Mouse (Mus musculus): ENCODE data around the gene Antxr2. TPM values are rescaled to one million over a fixed set of nuclear protein-coding genes. Genes with fewer than 3 reads are reported as not detected.

The Antxr2 gene
- polyA plus RNA-seq, 2 experiments: 10.5 to 32.4 TPM

DNA sequence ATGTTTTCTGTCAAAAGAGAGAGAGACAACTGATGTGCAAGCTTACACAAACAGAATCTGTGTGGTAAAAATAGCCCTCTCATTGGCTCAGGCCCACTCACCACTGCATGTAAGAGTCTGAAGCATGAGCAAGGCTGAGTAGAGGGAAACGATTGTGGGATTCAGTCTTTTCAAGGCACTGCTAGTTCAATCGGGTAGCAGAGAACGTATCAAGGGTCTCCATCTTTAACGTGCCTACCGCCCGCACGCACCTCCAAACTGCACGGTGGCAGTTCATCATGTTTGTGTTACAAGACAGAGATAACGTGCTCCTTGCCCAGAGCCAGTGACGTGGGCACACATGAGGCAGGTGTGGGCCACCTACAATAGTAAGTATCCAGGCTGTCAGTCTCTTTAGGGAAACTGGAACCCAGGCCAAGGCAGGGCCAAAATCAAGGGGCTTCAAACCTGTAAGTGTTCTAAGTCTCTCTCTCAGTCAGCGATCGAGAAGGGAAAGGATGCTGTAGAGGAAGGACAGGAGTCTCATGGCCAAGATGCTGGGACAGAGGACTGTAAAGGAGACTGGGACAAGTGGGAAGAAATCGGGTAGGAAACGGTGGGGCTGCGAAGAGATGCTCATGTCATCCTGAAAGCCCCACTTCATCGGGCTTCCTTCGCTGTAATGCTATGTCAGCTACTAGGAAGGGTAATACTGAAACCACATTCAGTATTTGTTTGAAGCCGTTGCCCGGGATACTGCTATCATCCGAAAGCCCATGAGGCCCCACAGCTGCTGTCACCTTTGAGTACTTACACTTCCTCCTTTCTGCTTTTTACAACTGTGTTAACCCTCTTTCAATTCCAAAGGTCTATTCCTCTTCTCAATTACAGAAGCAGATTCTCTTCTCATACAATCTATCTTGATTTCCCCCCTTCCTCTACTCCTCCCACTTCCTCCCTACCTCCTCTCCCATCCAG is 14.3 kb downstream of the Antxr2 start:
- H3K4me1 ChIP-seq (ENCODE audit: control insufficient read depth, insufficient read depth, low read length): no peaks in the 10 kb centered on the region
- ATAC-seq (ENCODE audit: low FRiP score, low read depth) (no peak), DNase-seq (ENCODE audit: low spot score) (no peak)
- no peaks in the 10 kb centered on the region for H3K27me3 ChIP-seq (ENCODE audit: control insufficient read depth, insufficient read depth, low read length)
- peaks cover 22% of the 10 kb centered on the region for H3K36me3 ChIP-seq (ENCODE audit: control insufficient read depth, insufficient read depth, low read length)
- no peak overlapping the region for H3K27ac ChIP-seq (replicated peaks; ENCODE audit: low read depth, low read length)
- WGBS: 85% methylated on average over 20 of the region's 20 CpGs
- H3K4me3 ChIP-seq (replicated peaks; ENCODE audit: low read length): no peak overlapping the region
- H3K9ac ChIP-seq (ENCODE audit: low read depth, low read length, severe bottlenecking): no peak overlapping the region
- no peak overlapping the region for H3K4me2 ChIP-seq (replicated peaks; ENCODE audit: low read depth, low read length, severe bottlenecking)
- H3K9me3 ChIP-seq (ENCODE audit: control insufficient read depth, low read length): no peaks in the 10 kb centered on the region
- no peak for TF ChIP-seq POLR2A (IDR thresholded peaks at IDR 0.05; ENCODE audit: borderline replicate concordance, extremely low read depth, insufficient read depth, insufficient read length)

DNA sequence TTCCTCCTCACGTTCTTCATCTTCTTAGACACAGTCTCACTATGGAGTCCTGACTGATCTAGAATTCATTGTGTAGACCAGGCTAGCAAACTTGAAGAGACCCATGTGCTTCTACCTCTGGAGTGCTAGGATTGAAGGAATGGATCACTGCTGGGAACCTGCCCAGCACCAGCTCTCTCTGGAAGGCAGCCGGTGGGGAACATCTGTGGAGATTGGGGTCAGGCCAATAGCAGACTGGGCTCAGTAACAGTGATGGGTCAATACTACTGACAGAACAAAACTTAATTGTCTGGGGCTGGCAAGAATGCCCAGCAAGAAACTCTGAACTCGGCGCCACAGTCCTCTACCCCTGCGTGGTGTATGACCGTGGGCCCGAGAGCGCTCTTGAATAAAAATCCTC is 25.1 kb downstream of the Antxr2 start:
- Histone ChIP-seq H3K4me3 (replicated peaks; ENCODE audit: low read length) (no peak overlapping the region), H3K9ac (ENCODE audit: low read depth, low read length, severe bottlenecking) (no peak overlapping the region), H3K4me2 (replicated peaks; ENCODE audit: low read depth, low read length, severe bottlenecking) (no peak overlapping the region), H3K27me3 (ENCODE audit: control insufficient read depth, insufficient read depth, low read length) (no peaks in the 10 kb centered on the region), H3K4me1 (ENCODE audit: control insufficient read depth, insufficient read depth, low read length) (0 out of 2 replicates have a peak, but pooled peaks cover 5% of the 10 kb centered on the region), H3K9me3 (ENCODE audit: control insufficient read depth, low read length) (no peaks in the 10 kb centered on the region), H3K36me3 (ENCODE audit: control insufficient read depth, insufficient read depth, low read length) (peaks cover 19% of the 10 kb centered on the region; the same call in 1 of the 2 replicates), H3K27ac (replicated peaks; ENCODE audit: low read depth, low read length) (no peak overlapping the region)
- WGBS: 97% methylated on average over 7 of the region's 8 CpGs
- ATAC-seq (ENCODE audit: low FRiP score, low read depth) (no peak), DNase-seq (ENCODE audit: low spot score) (no peak)
- TF ChIP-seq POLR2A (IDR thresholded peaks at IDR 0.05; ENCODE audit: borderline replicate concordance, extremely low read depth, insufficient read depth, insufficient read length): no peak

DNA sequence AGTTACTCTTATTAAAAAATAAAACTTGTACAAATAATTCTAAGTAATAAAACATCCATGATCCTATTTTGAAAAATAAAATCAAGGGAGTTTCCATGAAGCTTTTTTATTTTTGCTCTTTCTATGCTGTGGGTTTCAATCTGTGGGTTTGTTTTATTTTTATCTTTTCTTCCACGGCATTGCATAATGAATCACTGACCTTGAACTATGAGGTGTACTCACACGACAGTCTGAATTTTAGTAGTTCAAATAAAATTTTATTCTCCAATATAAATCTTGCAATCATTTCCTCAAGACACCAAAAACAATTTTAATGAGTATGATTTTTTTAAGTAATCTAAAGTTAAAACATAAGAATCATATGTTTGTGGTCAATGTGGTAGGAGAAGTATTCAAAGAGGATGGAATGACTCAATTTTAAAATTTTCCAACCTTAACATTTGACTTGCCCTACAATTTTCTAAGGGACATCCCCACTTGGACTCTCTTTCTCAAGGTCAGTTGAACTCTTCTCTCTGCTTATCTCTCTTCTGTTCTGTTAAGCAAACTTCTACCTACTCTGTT is 31.5 kb downstream of the Antxr2 start:
- no peak for ATAC-seq (ENCODE audit: low FRiP score, low read depth)
- no peak overlapping the region for H3K4me3 ChIP-seq (replicated peaks; ENCODE audit: low read length)
- no peak for DNase-seq (ENCODE audit: low spot score)
- no peak overlapping the region for H3K9ac ChIP-seq (ENCODE audit: low read depth, low read length, severe bottlenecking)
- H3K4me2 ChIP-seq (replicated peaks; ENCODE audit: low read depth, low read length, severe bottlenecking): no peak overlapping the region
- peaks cover 17% of the 10 kb centered on the region; the same call in 1 of the 2 replicates for H3K36me3 ChIP-seq (ENCODE audit: control insufficient read depth, insufficient read depth, low read length)
- no peak overlapping the region for H3K27ac ChIP-seq (replicated peaks; ENCODE audit: low read depth, low read length)
- no peaks in the 10 kb centered on the region for H3K27me3 ChIP-seq (ENCODE audit: control insufficient read depth, insufficient read depth, low read length)
- WGBS: 39% methylated on average over 2 of the region's 2 CpGs
- TF ChIP-seq POLR2A (IDR thresholded peaks at IDR 0.05; ENCODE audit: borderline replicate concordance, extremely low read depth, insufficient read depth, insufficient read length): no peak
- H3K4me1 ChIP-seq (ENCODE audit: control insufficient read depth, insufficient read depth, low read length): 0 out of 2 replicates have a peak, but pooled peaks cover 5% of the 10 kb centered on the region
- no peaks in the 10 kb centered on the region for H3K9me3 ChIP-seq (ENCODE audit: control insufficient read depth, low read length)

DNA sequence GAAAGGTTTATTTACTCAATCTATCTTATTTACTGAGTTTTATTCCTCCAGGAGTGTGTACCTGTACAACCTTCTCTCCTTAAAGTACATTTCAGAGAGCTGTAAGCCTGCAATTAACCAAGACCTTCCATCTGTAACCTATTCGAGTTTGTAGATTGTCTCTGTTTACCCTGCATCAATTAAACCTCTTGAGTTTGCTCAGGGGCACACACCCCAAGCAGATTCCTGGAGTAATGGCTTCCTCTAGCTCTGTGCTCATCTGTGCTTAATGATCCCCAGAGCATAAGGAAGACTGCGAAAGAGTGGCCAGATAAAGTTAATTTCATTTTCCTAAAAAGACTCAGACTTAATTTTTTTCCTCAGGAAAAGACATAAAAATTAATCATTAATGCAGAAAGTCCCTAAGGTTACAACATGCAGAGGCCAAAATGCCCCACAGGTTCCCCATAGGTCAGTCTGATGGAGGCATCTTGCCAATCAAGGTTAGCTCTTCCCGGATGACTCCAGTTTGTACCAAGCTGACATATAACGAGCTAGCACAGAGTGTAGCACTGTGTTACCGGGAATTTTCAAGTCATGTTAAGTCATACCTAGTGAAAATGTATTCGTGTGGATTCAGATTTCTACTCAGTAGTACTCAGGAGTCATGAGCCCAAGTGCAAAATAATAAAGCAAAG is 34.2 kb downstream of the Antxr2 start:
- WGBS: 47% methylated on average over 6 of the region's 6 CpGs
- no peak overlapping the region for H3K4me3 ChIP-seq (replicated peaks; ENCODE audit: low read length)
- DNase-seq (ENCODE audit: low spot score): no peak
- H3K36me3 ChIP-seq (ENCODE audit: control insufficient read depth, insufficient read depth, low read length): peaks cover 12% of the 10 kb centered on the region; the same call in 1 of the 2 replicates
- no peak overlapping the region for H3K4me2 ChIP-seq (replicated peaks; ENCODE audit: low read depth, low read length, severe bottlenecking)
- no peaks in the 10 kb centered on the region for H3K9me3 ChIP-seq (ENCODE audit: control insufficient read depth, low read length)
- no peak for TF ChIP-seq POLR2A (IDR thresholded peaks at IDR 0.05; ENCODE audit: borderline replicate concordance, extremely low read depth, insufficient read depth, insufficient read length)
- H3K9ac ChIP-seq (ENCODE audit: low read depth, low read length, severe bottlenecking): no peak overlapping the region
- no peak for ATAC-seq (ENCODE audit: low FRiP score, low read depth)
- H3K27ac ChIP-seq (replicated peaks; ENCODE audit: low read depth, low read length): no peak overlapping the region
- no peaks in the 10 kb centered on the region for H3K27me3 ChIP-seq (ENCODE audit: control insufficient read depth, insufficient read depth, low read length)
- H3K4me1 ChIP-seq (ENCODE audit: control insufficient read depth, insufficient read depth, low read length): no peaks in the 10 kb centered on the region

GRCm38 (mm10) chr5:97995881-97996280 is 35.0 kb downstream of the Antxr2 start:
- Histone ChIP-seq H3K4me1 (ENCODE audit: control insufficient read depth, insufficient read depth, low read length) (no peaks in the 10 kb centered on the region), H3K36me3 (ENCODE audit: control insufficient read depth, insufficient read depth, low read length) (peaks cover 5% of the 10 kb centered on the region; the same call in 1 of the 2 replicates), H3K27me3 (ENCODE audit: control insufficient read depth, insufficient read depth, low read length) (no peaks in the 10 kb centered on the region), H3K27ac (replicated peaks; ENCODE audit: low read depth, low read length) (no peak overlapping the region), H3K4me2 (replicated peaks; ENCODE audit: low read depth, low read length, severe bottlenecking) (no peak overlapping the region), H3K9ac (ENCODE audit: low read depth, low read length, severe bottlenecking) (no peak overlapping the region), H3K4me3 (replicated peaks; ENCODE audit: low read length) (no peak overlapping the region), H3K9me3 (ENCODE audit: control insufficient read depth, low read length) (no peaks in the 10 kb centered on the region)
- ATAC-seq (ENCODE audit: low FRiP score, low read depth) (peak; percentile 41; the same call in 1 of the 2 replicates), DNase-seq (ENCODE audit: low spot score) (no peak)
- 22% methylated on average over 4 of the region's 4 CpGs for WGBS
- TF ChIP-seq POLR2A (IDR thresholded peaks at IDR 0.05; ENCODE audit: borderline replicate concordance, extremely low read depth, insufficient read depth, insufficient read length): no peak

Data from limb, embryonic 14.5 days (tissue).